Mouse (Mus musculus) liver, adult 2 months (tissue): ENCODE data around the gene Cep170b.

ENCODE experiments used
- CTCF ChIP-seq: fragments of 200-500 bp; IDR thresholded peaks from 2 replicates; pipeline ENCODE4 v1.5.1; 2011; ENCODE audit warnings: low read depth, low read length, control low read depth
- POLR2A ChIP-seq: fragments of 200-500 bp; IDR thresholded peaks from 2 replicates; pipeline ENCODE4 v1.6.1; 2011; ENCODE audit warnings: low read length, control low read depth; ENCODE audit not compliant: insufficient read depth; ENCODE audit errors: extremely low read depth

DNA sequence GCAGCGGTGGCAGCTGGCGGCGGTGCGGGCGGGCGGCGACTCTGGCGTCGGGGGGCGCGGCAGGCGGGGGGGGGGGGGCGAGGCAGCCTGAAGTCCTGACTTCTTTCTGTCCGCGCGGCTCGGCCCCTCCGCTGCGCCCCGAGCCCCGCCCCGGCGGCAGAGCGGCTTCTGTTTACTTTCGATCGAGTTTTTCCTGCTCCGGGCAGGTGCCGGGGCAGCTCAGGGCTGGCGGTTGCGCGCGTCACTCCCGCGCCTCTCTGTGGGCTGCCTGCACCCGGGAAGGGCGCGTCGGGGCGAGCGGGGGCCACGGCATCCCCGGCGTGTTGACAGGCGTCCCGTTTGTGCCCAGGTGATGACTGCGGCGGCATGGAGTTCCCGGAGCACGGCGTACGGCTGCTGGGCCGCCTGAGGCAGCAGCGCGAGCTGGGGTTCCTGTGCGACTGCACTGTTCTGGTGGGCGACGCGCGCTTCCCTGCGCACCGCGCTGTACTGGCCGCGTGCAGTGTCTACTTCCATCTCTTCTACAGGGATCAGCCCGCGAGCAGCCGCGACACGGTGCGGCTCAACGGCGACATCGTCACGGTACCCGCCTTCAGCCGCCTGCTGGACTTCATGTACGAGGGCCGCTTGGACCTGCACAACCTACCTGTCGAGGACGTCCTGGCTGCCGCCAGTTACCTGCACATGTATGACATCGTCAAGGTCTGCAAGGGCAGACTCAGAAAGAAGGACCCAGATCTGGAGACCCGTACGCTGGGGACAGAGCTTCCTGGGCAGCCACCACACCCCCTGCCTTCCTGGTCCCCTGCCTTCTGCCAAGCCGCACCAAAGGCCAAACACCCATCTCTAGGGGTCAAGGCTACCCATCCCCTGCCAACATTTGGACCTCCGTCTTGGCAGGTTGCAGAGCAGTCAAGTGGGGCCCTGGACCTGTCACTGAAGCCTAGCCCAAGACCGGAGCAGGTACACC lies 40.9 kb upstream of the Cep170b start:
- TF ChIP-seq CTCF (no peak), POLR2A (no peak)
